Mouse (Mus musculus): ENCODE results near the gene Tanc1.

DNA sequence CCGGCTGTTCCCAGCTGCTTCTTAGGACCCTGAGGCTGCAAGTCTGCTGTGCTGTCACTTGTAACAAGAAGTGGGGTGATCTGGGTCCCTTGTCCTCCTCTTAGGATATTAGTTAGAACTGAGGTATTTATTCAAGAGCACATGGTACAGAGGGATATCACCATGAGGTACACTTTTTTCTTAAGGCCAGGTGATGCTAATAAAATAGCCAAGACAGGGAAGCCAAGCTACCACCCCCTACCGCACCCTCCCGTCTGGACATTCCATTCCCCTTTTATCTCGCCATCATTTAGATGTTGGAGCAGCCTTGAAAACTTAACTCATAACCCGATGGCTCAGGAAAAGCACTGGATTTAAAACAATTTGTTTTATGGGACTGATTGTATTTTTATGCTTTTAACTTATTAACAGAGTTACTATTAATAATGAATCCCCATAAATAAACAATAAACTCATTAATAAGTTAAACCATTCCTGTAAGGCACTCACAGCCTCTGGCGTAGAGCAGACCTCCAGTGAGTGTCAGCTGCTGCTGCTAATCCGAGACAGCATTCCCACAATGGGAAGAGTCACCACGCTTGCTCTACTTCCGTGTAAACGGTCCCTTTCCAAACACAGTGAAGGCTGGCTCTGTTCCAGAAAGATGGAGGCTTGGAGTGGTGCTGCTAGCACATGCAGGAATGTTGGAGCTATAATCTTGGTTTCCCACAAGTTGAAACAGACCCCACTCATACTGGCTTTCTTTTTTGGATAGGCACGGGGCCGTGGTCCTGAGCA, 171.4 kb downstream of the Tanc1 start:
- TF ChIP-seq GATA1 (IDR thresholded peaks at IDR 0.05; ENCODE audit: borderline replicate concordance, low read length), result no peak
- no peak for TF ChIP-seq FLI1 (IDR thresholded peaks at IDR 0.05; ENCODE audit: low read length)
